In genomic region chr3:117694736-117695135, GRCm38 (mm10) we compare ENCODE assay signal across 13 mouse cellular contexts.
"Had no signal": no experiment of that assay in that cellular context is flagged by ENCODE, and none has a peak within 500 bp of the region (broad histone marks: within the 10 kb centered on the region; RNA-seq: fewer than 3 reads in every experiment).

No protein-coding gene starts in this region.

- H3K27me3 ChIP-seq: liver, embryonic 15.5 days; stomach, embryonic 15.5 days had no signal

- H3K9me3 ChIP-seq: limb, embryonic 10.5 days; liver, embryonic 15.5 days; stomach, embryonic 15.5 days had no signal

- ATAC-seq: lung, postnatal 0 days; midbrain, embryonic 16.5 days had no signal

- H3K36me3 ChIP-seq: limb, embryonic 10.5 days; liver, embryonic 15.5 days; stomach, embryonic 15.5 days had no signal

- H3K4me1 ChIP-seq: limb, embryonic 10.5 days; liver, embryonic 15.5 days; stomach, embryonic 15.5 days had no signal

- H3K4me2 ChIP-seq: liver, embryonic 11.5 days; liver, embryonic 15.5 days; stomach, embryonic 15.5 days had no signal

- H3K9ac ChIP-seq: liver, embryonic 15.5 days; stomach, embryonic 15.5 days had no signal

- DNase-seq: kidney, adult 18-20 months; kidney, postnatal 14 days; layer of hippocampus, adult 9-11 months; lung, adult 2 months; lung, postnatal 36 days; right cerebral cortex, postnatal 14 days; thymus, postnatal 36 days had no signal

- H3K27ac ChIP-seq: limb, embryonic 10.5 days; liver, embryonic 15.5 days; stomach, embryonic 15.5 days had no signal

- H3K4me3 ChIP-seq: limb, embryonic 10.5 days; liver, embryonic 15.5 days; stomach, embryonic 15.5 days had no signal
